Mouse (Mus musculus) ovary, adult 18-20 months (tissue): ENCODE data around the gene Gal3st4.
"Not testable (repeated sequence)": the region's sequence is repeated elsewhere in the genome, so short reads cannot be mapped to it uniquely, and the experiment has no call there.

Experiments used
- DNase-seq: peaks from one replicate; pipeline ENCODE4 v3.0.0; 2022; ENCODE audit warnings: low spot score, mixed read lengths

Gal3st4 gene

DNA sequence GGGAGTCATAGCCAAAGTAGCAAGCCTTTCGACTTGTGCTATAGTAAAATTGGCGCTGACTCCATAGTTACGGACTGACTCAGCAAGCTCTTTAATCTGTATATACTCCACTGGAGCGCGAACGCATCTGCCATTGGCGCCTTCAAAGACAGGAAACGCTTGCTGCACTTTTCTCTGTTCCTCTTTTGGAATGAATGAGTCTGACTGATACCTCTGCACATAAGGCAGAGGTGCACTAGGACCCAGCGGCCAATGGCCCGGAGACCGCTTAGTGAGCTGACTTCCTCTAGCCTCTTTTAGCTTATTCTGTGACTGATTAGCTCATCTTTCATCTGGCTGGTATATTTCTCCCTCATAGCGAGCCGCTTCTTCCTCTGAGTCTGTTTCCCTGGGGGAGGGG lies 56.0 kb downstream of the Gal3st4 start:
- not testable (repeated sequence) for DNase-seq
